Mouse (Mus musculus) neural tube, embryonic 11.5 days (tissue): Measurements from ENCODE around the gene Gcnt3. TPM values are rescaled to one million over a fixed set of nuclear protein-coding genes. Genes with fewer than 3 reads are reported as not detected.

Experiments
- ATAC-seq: fragments of 200-750 bp; cut with Nextera tagmentation; 2 replicates; pipeline ENCODE4 v1.8.0; 2017; ENCODE audit warnings: moderate number of reproducible peaks, mild to moderate bottlenecking, moderate TSS enrichment, moderate library complexity; ENCODE audit not compliant: insufficient read depth, low FRiP score, low TSS enrichment
- DNase-seq: peaks from one replicate; pipeline ENCODE4 v3.0.0-alpha.2; 2015; ENCODE audit warnings: low spot score
- H3K27ac ChIP-seq: fragments of 300-500 bp; sonication (generic); 2 replicates; pipeline ENCODE4 v1.5.1; 2014; ENCODE audit warnings: low read depth, mild to moderate bottlenecking, low read length
- H3K27me3 ChIP-seq: fragments of 300-500 bp; sonication (generic); 2 replicates; pipeline ENCODE4 v1.6.1; 2014; ENCODE audit warnings: mild to moderate bottlenecking, low read length, mixed read lengths; ENCODE audit not compliant: control insufficient read depth, insufficient read depth
- H3K36me3 ChIP-seq: fragments of 300-500 bp; sonication (generic); 2 replicates; pipeline ENCODE4 v1.6.1; 2014; ENCODE audit warnings: mild to moderate bottlenecking, low read length, moderate library complexity, mixed read lengths; ENCODE audit not compliant: control insufficient read depth, insufficient read depth
- H3K4me1 ChIP-seq: fragments of 300-500 bp; sonication (generic); 2 replicates; pipeline ENCODE4 v1.6.1; 2014; ENCODE audit warnings: low read length, mixed read lengths; ENCODE audit not compliant: control insufficient read depth, insufficient read depth
- H3K4me2 ChIP-seq: fragments of 300-500 bp; sonication (generic); 2 replicates; pipeline ENCODE4 v1.6.1; 2014; ENCODE audit warnings: low read depth, mild to moderate bottlenecking, moderate library complexity
- H3K4me3 ChIP-seq: fragments of 300-500 bp; sonication (generic); 2 replicates; pipeline ENCODE4 v1.5.1; 2014; ENCODE audit warnings: low read depth, low read length
- H3K9ac ChIP-seq: fragments of 300-500 bp; sonication (generic); 2 replicates; pipeline ENCODE4 v1.6.1; 2014; ENCODE audit warnings: mild to moderate bottlenecking, low read length
- H3K9me3 ChIP-seq: fragments of 300-500 bp; sonication (generic); 2 replicates; pipeline ENCODE4 v1.6.1; 2016; ENCODE audit warnings: low read length; ENCODE audit not compliant: control insufficient read depth
- WGBS: fragments of 180-500 bp; shearing (Covaris S2); extraction: QIAGEN DNeasy Blood & Tissue Kit; methylation state at CpG from one replicate; pipeline ENCODE4 v1.1.7; 2014; 5-methylcytosine and 5-hydroxymethylcytosine counted together
- polyA plus RNA-seq: library from polyadenylated mRNA; unstranded; fragments of >200 nt; fragmentation: Nextera tagmentation; extraction: Ambion mirVana; gene quantifications from 2 replicates; pipeline ENCODE4 v1.2.1, GENCODE M21; 2014

Gcnt3 gene
- polyA plus RNA-seq, 1 experiment from 2014 or later = not detected

DNA sequence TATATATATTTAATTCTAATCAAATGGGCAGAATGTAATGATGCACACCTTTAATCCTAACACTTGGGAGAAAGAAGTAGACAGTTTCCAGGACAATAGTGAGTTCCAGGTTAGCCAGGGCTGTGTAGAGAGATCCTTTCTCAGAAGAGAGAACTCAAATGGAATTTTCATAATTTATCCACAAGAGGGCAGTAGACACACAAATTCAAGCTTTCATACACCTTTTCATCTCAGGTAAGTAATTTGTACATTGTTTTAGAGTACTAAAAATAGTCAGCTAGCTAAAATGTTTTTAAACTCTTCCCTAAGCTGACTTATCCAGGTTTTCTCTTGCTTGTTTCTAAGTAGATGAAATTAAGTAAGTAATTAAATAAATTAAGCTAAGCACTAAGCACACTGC lies 19.0 kb downstream of the Gcnt3 start:
- no peak for DNase-seq
- no peaks in the 10 kb centered on the region; the same call in 1 of the 2 replicates for H3K36me3 ChIP-seq
- no peak overlapping the region for H3K4me2 ChIP-seq
- ATAC-seq = no peak
- H3K4me1 ChIP-seq = no peaks in the 10 kb centered on the region; the same call in 1 of the 2 replicates
- no peaks in the 10 kb centered on the region for H3K9me3 ChIP-seq
- no peak overlapping the region for H3K9ac ChIP-seq
- H3K4me3 ChIP-seq = no peak overlapping the region
- no peak overlapping the region for H3K27ac ChIP-seq
- H3K27me3 ChIP-seq = no peaks in the 10 kb centered on the region

DNA sequence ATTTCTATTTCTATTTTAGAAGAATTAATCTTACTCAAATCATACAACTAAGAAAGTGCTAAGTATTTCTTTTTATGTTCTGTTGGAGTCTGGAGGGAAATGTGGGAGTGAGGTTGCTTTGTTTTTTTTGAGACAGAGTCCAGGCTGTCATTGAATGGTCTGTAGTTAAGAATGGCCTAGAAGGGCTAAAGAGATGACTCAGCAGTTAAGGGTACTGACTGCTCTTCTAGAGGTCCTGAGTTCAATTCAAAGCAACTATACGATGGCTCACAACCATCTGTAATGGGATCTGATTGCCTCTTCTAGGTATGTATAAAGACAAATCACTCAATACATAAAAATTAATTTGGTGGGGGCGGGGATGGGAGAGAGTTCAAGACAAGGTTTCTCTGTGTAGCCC lies 22.3 kb downstream of the Gcnt3 start:
- no peak overlapping the region for H3K4me2 ChIP-seq
- no peaks in the 10 kb centered on the region; the same call in 1 of the 2 replicates for H3K36me3 ChIP-seq
- DNase-seq (no peak), ATAC-seq (no peak)
- H3K27ac ChIP-seq = no peak overlapping the region
- H3K9ac ChIP-seq = no peak overlapping the region
- no peaks in the 10 kb centered on the region for H3K9me3 ChIP-seq
- H3K4me3 ChIP-seq = no peak overlapping the region
- H3K27me3 ChIP-seq = no peaks in the 10 kb centered on the region
- H3K4me1 ChIP-seq = peaks cover 9% of the 10 kb centered on the region
- 93% methylated on average over 2 of the region's 2 CpGs for WGBS

DNA sequence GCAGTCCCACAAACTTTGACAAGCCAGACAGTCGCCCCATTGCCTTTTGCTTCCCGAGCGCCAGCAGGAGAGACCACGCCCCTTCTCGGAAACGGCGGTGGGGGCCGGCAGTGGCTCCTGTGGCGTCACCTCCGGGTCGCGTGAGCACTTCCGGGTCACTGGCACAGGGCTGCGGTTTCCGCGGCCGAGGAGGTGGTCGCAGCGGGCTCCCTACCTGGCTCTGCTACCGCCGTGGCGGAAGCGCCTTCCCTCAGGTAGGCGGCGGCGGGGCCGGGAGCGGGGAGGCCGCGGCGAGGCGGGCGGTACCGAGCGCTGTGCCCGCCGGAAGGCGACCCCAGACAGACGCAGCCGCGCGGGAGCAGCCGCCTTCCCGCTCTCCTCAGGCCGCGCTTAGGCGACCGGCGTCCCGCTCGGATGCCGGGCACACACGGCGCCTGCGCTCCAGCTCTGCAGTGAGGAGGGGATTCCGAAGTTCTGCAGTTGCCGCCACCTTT lies 25.4 kb downstream of the Gcnt3 start, which contains the start of gene Gtf2a2:
Gtf2a2 (plus strand) TSS at position 143 of the 494 bp plus-strand sequence.
- H3K4me1 ChIP-seq = peaks cover 9% of the 10 kb centered on the region
- no peaks in the 10 kb centered on the region for H3K9me3 ChIP-seq
- H3K36me3 ChIP-seq = peaks cover 5% of the 10 kb centered on the region; the same call in 1 of the 2 replicates
- peak; percentile 94 for DNase-seq
- peak within 1 kb of the TSS; percentile 92 for H3K4me3 ChIP-seq
- peak within 1 kb of the TSS; percentile 81 for H3K27ac ChIP-seq
- peak; percentile 96 for ATAC-seq
- WGBS = under 1% methylated on average over 56 of the region's 57 CpGs
- no peaks in the 10 kb centered on the region for H3K27me3 ChIP-seq
- peak within 1 kb of the TSS; percentile 66 for H3K4me2 ChIP-seq
- peak within 1 kb of the TSS; percentile 86 for H3K9ac ChIP-seq

DNA sequence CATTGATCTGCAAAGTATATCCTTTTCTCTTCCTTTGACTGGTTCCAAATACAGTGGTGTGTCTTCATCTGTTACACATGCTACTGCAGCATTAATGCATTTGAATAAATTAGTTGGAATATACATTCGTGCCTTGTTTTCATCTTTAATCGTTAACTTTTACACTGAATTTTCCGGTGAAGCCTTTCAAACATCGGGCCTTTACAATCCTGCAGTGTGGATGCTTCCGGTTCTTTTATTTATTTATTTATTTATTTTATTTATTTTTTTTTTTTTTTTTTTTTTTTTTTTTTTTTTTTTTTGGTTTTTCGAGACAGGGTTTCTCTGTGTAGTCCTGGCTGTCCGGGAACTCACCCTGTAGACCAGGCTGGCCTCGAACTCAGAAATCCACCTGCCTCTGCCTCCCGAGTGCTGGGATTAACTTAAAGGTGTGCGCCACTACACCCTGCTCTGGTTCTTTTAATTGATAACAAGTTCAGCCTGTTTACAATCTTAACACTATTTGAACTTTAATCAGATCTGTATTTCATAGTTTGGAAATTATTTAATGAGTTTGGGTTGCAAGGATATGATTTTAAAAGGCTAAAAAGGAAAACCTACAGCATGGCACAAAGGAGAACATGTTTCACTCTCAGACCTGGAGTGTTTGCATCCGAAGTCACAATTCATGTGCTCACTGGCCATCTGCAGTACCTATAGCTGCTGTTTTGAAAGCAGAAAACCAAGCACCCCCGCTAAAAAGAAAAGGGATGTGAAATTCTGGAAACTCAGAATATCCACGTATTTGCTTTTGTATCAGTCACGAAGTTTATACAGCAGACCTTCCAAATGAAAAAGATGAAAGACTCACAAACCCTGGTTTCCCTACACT lies 26.1 kb downstream of the Gcnt3 start:
- peak; percentile 22; the same call in 1 of the 2 replicates for ATAC-seq
- Histone ChIP-seq H3K9me3 (no peaks in the 10 kb centered on the region), H3K4me3 (peak overlapping the region; percentile 92), H3K9ac (peak overlapping the region; percentile 86), H3K4me2 (peak overlapping the region; percentile 40), H3K27me3 (no peaks in the 10 kb centered on the region), H3K27ac (peak overlapping the region; percentile 29; the same call in 1 of the 2 replicates), H3K4me1 (peaks cover 9% of the 10 kb centered on the region), H3K36me3 (peaks cover 5% of the 10 kb centered on the region; the same call in 1 of the 2 replicates)
- DNase-seq = no peak
- WGBS = 62% methylated on average over 14 of the region's 14 CpGs

DNA sequence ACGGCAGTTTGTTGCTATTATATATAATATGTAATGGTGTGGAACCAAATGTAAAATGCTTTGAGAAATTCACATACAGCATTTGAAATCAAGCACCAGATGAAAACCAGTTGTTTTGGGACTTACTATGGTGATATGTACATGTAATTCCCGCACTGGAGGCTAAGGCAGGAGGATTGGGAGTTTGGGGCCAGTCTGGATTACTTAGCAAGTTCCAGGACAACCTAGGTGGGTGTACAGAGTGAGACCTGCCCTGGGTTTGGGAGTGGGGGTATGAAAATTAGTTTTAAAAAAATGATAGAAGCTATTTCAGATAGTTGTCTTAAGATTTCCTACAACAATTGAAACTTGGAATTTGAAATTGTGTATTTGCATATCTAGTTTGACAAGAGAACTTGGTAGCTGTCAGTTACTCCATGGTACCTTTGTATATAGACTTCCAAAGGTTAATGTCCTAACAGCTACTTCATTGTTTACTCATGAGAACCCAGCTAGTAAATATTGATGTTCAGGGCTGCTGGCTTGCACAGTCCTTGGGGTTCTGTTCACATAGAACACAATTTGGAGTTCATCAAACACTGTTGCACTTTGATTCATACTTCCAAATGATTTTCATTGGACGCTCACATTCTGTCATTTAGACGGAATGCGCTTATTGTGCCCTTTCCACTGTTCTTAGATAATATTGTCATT lies 27.0 kb downstream of the Gcnt3 start:
- Histone ChIP-seq H3K9ac (no peak overlapping the region), H3K4me1 (peaks cover 9% of the 10 kb centered on the region), H3K9me3 (no peaks in the 10 kb centered on the region), H3K4me3 (no peak overlapping the region), H3K27me3 (no peaks in the 10 kb centered on the region), H3K36me3 (peaks cover 5% of the 10 kb centered on the region; the same call in 1 of the 2 replicates), H3K4me2 (no peak overlapping the region), H3K27ac (no peak overlapping the region)
- ATAC-seq = no peak
- DNase-seq = no peak
- 96% methylated on average over 5 of the region's 5 CpGs for WGBS

- DNase-seq (no peak), ATAC-seq (no peak)
- no peak overlapping the region for H3K4me2 ChIP-seq
- no peak overlapping the region for H3K9ac ChIP-seq
- H3K27ac ChIP-seq = no peak overlapping the region
- peaks cover 5% of the 10 kb centered on the region for H3K36me3 ChIP-seq
- 89% methylated on average over 8 of the region's 8 CpGs for WGBS
- H3K9me3 ChIP-seq = no peaks in the 10 kb centered on the region
- no peaks in the 10 kb centered on the region for H3K27me3 ChIP-seq
- peaks cover 9% of the 10 kb centered on the region for H3K4me1 ChIP-seq
- H3K4me3 ChIP-seq = no peak overlapping the region
Measured at GRCm38 (mm10) chr9:70009754-70010304, 28.1 kb downstream of the Gcnt3 start.

DNA sequence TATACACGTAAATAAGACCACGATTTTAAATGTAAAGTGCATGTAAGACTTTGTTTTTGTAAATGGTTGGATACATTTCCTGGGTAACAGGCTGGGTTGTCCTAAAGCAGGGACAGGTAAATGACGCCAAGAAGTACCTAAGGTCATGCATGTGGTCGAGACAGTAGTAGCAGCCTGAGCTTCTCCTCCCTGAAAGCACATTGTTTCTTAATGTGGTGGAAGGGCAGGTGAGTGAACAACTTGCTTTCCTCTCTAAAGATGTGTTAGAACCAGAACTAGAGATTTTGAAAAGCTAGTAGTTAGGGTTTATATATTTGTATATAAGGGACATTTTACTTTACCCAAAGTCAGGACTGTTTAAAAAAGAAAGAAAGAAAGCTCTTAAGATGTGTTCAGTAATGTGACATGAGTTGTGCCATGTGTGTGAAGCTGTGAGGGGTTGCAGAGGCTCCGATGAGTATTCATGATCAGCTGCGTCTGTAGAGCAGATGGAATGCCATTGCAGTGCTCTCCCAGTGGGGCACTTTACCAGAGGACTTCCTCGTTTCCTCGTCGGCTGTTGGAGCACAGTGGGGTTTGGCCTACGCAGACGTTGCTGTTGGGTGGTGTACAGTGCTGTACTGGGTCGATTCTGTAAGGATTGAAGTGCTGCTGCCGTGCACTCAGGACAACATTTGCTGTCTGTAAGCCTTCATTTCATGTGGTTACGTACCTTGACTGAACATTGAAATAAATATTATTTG lies 30.2 kb downstream of the Gcnt3 start:
- WGBS = 90% methylated on average over 14 of the region's 14 CpGs
- no peak for DNase-seq

GRCm38 (mm10) chr9:70006984-70007383 lies 30.9 kb downstream of the Gcnt3 start:
- no peak for ATAC-seq
- no peak overlapping the region for H3K4me2 ChIP-seq
- no peaks in the 10 kb centered on the region for H3K9me3 ChIP-seq
- peaks cover 12% of the 10 kb centered on the region for H3K36me3 ChIP-seq
- no peak overlapping the region for H3K4me3 ChIP-seq
- H3K9ac ChIP-seq = no peak overlapping the region
- WGBS = 94% methylated on average over 5 of the region's 5 CpGs
- H3K27ac ChIP-seq = no peak overlapping the region
- H3K27me3 ChIP-seq = no peaks in the 10 kb centered on the region
- H3K4me1 ChIP-seq = 0 out of 2 replicates have a peak, but pooled peaks cover 1% of the 10 kb centered on the region
- no peak for DNase-seq

More for the DNA sequence above, 30.2 kb downstream of the Gcnt3 start:
- no peak overlapping the region for H3K4me3 ChIP-seq
- H3K27ac ChIP-seq = no peak overlapping the region
- 0 out of 2 replicates have a peak, but pooled peaks cover 2% of the 10 kb centered on the region for H3K4me1 ChIP-seq
- H3K9ac ChIP-seq = no peak overlapping the region
- peaks cover 10% of the 10 kb centered on the region for H3K36me3 ChIP-seq
- H3K9me3 ChIP-seq = no peaks in the 10 kb centered on the region
- no peak overlapping the region for H3K4me2 ChIP-seq
- no peak for ATAC-seq
- no peaks in the 10 kb centered on the region for H3K27me3 ChIP-seq
